Mouse (Mus musculus): Measurements from ENCODE around the gene Osbpl3.

- no peak for TF ChIP-seq GATA1 (IDR thresholded peaks at IDR 0.05; ENCODE audit: low read length)
- no peak for TF ChIP-seq TAL1 (IDR thresholded peaks at IDR 0.05; ENCODE audit: low read length)
Measured at GRCm38 (mm10) chr6:50244967-50245366, 211.0 kb downstream of the Osbpl3 start.
